Mouse (Mus musculus) cerebellum, adult 2 months (tissue): Measurements from ENCODE around the gene Twnk.

Experiments used
- CTCF ChIP-seq: fragments of 200-500 bp; IDR thresholded peaks from 2 replicates; pipeline ENCODE4 v1.5.1; 2011; ENCODE audit warnings: low read depth, mild to moderate bottlenecking, control low read depth, low read length, moderate library complexity, borderline replicate concordance; ENCODE audit not compliant: insufficient read depth
- POLR2A ChIP-seq: fragments of 200-500 bp; IDR thresholded peaks from 2 replicates; pipeline ENCODE4 v1.6.1; 2011; ENCODE audit warnings: low read length, control low read depth, borderline replicate concordance; ENCODE audit not compliant: insufficient read depth

DNA sequence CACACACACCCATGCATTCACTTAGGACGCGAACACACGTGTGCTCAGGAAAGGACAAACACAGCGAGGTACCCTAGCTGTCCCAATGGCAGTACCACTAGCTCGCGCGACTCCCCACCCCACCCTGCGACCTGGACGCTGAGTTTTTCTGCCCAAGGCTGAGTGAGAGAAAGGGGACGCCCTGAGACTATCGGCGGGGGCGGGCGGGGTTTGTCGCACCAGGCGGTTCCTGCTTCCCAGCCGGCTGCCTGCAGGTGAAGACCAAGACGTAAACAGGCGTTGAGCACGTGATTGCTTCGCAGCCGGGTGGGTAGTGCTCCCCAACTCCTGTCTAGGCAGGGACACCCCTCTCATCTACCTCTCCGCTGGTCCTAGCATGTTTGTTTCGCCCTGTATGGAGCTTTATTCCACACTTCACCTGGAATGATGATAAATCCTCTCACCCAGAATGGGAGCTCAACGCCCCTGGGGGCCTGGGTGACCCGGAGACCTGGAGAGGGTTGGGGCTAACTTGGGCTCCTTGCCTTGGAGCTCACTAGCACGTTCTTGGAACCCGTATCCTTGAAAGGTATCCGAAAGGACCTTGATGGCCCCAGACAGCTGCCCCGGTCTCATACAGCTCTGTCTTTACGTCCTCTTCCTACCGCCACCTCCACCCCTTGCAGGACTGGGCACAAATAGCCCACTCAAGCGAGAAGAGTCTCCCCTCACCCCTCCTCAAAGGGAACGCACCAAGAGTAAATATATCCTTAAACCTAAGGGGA lies 10.2 kb downstream of the Twnk start:
- TF ChIP-seq POLR2A (peak; percentile 31; the same call in 1 of the 2 replicates), CTCF (no peak)
